Mouse (Mus musculus) liver, embryonic 12.5 days (tissue): Measurements from ENCODE around the gene Il23r. TPM values are rescaled to one million over a fixed set of nuclear protein-coding genes. Genes with fewer than 3 reads are reported as not detected.
A peak's percentile ranks its signal among the peaks of the same experiment; 100 is the strongest.
"Not testable (repeated sequence)": the region's sequence is repeated elsewhere in the genome, so short reads cannot be mapped to it uniquely, and the experiment has no call there.

Experiments
- ATAC-seq: fragments of 200-750 bp; cut with Nextera tagmentation; 2 replicates; pipeline ENCODE4 v1.8.0; 2017; ENCODE audit warnings: moderate number of reproducible peaks, mild to moderate bottlenecking, moderate library complexity
- H3K27ac ChIP-seq: fragments of 300-500 bp; sonication (generic); 2 replicates; pipeline ENCODE4 v1.5.1; 2016; ENCODE audit warnings: mild to moderate bottlenecking
- H3K27me3 ChIP-seq: fragments of 300-500 bp; sonication (generic); replicated peaks from 2 replicates; pipeline ENCODE4 v1.6.1; 2016; ENCODE audit warnings: mild to moderate bottlenecking, moderate library complexity
- H3K36me3 ChIP-seq: fragments of 300-500 bp; sonication (generic); 2 replicates; pipeline ENCODE4 v1.6.1; 2016; ENCODE audit warnings: mild to moderate bottlenecking, moderate library complexity
- H3K4me1 ChIP-seq: fragments of 300-500 bp; sonication (generic); 2 replicates; pipeline ENCODE4 v1.6.1; 2016
- H3K4me2 ChIP-seq: fragments of 300-500 bp; sonication (generic); 2 replicates; pipeline ENCODE4 v1.6.1; 2016; ENCODE audit warnings: mild to moderate bottlenecking, moderate library complexity
- H3K4me3 ChIP-seq: fragments of 300-500 bp; sonication (generic); 2 replicates; pipeline ENCODE4 v1.5.1; 2016; ENCODE audit warnings: mild to moderate bottlenecking, moderate library complexity
- H3K9ac ChIP-seq: fragments of 300-500 bp; sonication (generic); 2 replicates; pipeline ENCODE4 v1.6.1; 2016; ENCODE audit warnings: mild to moderate bottlenecking, moderate library complexity
- H3K9me3 ChIP-seq: fragments of 300-500 bp; sonication (generic); replicated peaks from 2 replicates; pipeline ENCODE4 v1.6.1; 2016; ENCODE audit warnings: mild to moderate bottlenecking, moderate library complexity
- WGBS: fragments of 180-500 bp; shearing (Covaris S2); methylation state at CpG from one replicate; pipeline ENCODE4 v1.1.7; 2016; ENCODE audit not compliant: insufficient replicate concordance; 5-methylcytosine and 5-hydroxymethylcytosine counted together
- polyA plus RNA-seq: library from polyadenylated mRNA; unstranded; fragments of >200 nt; fragmentation: Nextera tagmentation; extraction: Ambion mirVana; gene quantifications from 2 replicates; pipeline ENCODE4 v1.2.1, GENCODE M21; 2016

Gene Il23r
- polyA plus RNA-seq: not detected in 2 replicates

- no peak within 1 kb of the TSS for H3K4me3 ChIP-seq
- no peak for ATAC-seq
- no peaks in the 10 kb centered on the region for H3K9me3 ChIP-seq
- no peak within 1 kb of the TSS for H3K4me2 ChIP-seq
- no peak within 1 kb of the TSS for H3K9ac ChIP-seq
- no peaks in the 10 kb centered on the region for H3K36me3 ChIP-seq
- H3K4me1 ChIP-seq: no peaks in the 10 kb centered on the region
- H3K27ac ChIP-seq: no peak within 1 kb of the TSS
- H3K27me3 ChIP-seq: no peaks in the 10 kb centered on the region
- WGBS: 50% methylated on average over 2 of the region's 2 CpGs
These were observed at the start of gene Il23r for GRCm38 (mm10) chr6:67491755-67492154. Gene Il23r, minus strand, starts transcription at chr6:67491855.

- ATAC-seq: no peak
- peak within 1 kb of the TSS; percentile 36 for H3K4me3 ChIP-seq
- H3K4me2 ChIP-seq: peak within 1 kb of the TSS; percentile 59
- 14% methylated on average over 8 of the region's 8 CpGs for WGBS
- no peaks in the 10 kb centered on the region for H3K9me3 ChIP-seq
- 0 out of 2 replicates have a peak, but pooled peaks cover 5% of the 10 kb centered on the region for H3K4me1 ChIP-seq
- H3K36me3 ChIP-seq: no peaks in the 10 kb centered on the region
- H3K27me3 ChIP-seq: peaks cover 60% of the 10 kb centered on the region
- no peak within 1 kb of the TSS for H3K9ac ChIP-seq
- no peak within 1 kb of the TSS for H3K27ac ChIP-seq
These were observed 44.1 kb upstream of the Il23r start, which contains the start of gene Tacstd2 for GRCm38 (mm10) chr6:67535777-67536054. Gene Tacstd2, minus strand, starts transcription at chr6:67535796.

GRCm38 (mm10) chr6:67535005-67535776 is 43.5 kb upstream of the Il23r start:
- no peak overlapping the region for H3K27ac ChIP-seq
- peak overlapping the region; percentile 36 for H3K4me3 ChIP-seq
- H3K9me3 ChIP-seq: no peaks in the 10 kb centered on the region
- H3K4me1 ChIP-seq: 0 out of 2 replicates have a peak, but pooled peaks cover 5% of the 10 kb centered on the region
- H3K27me3 ChIP-seq: peaks cover 60% of the 10 kb centered on the region
- peak overlapping the region; percentile 59 for H3K4me2 ChIP-seq
- no peaks in the 10 kb centered on the region for H3K36me3 ChIP-seq
- no peak overlapping the region for H3K9ac ChIP-seq
- WGBS: 2% methylated on average over 62 of the region's 62 CpGs
- peak; percentile 51; the same call in 1 of the 2 replicates for ATAC-seq

GRCm38 (mm10) chr6:67534191-67535004 is 42.7 kb upstream of the Il23r start:
- H3K27me3 ChIP-seq: peaks cover 60% of the 10 kb centered on the region
- no peaks in the 10 kb centered on the region for H3K9me3 ChIP-seq
- H3K9ac ChIP-seq: no peak overlapping the region
- no peak for ATAC-seq
- peak overlapping the region; percentile 59 for H3K4me2 ChIP-seq
- H3K36me3 ChIP-seq: no peaks in the 10 kb centered on the region
- H3K27ac ChIP-seq: no peak overlapping the region
- 8% methylated on average over 31 of the region's 31 CpGs for WGBS
- 0 out of 2 replicates have a peak, but pooled peaks cover 5% of the 10 kb centered on the region for H3K4me1 ChIP-seq
- H3K4me3 ChIP-seq: peak overlapping the region; percentile 36

- Histone ChIP-seq H3K9me3 (no peaks in the 10 kb centered on the region), H3K4me2 (peak overlapping the region; percentile 48), H3K27me3 (peaks cover 60% of the 10 kb centered on the region), H3K4me3 (peak overlapping the region; percentile 18; the same call in 1 of the 2 replicates), H3K9ac (no peak overlapping the region), H3K4me1 (0 out of 2 replicates have a peak, but pooled peaks cover 5% of the 10 kb centered on the region), H3K27ac (no peak overlapping the region), H3K36me3 (no peaks in the 10 kb centered on the region)
- WGBS: 5% methylated on average over 29 of the region's 29 CpGs
- ATAC-seq: peak; percentile 54
These were observed 41.2 kb upstream of the Il23r start for GRCm38 (mm10) chr6:67532665-67533440.

GRCm38 (mm10) chr6:67531822-67532162 is 40.1 kb upstream of the Il23r start:
- no peaks in the 10 kb centered on the region for H3K9me3 ChIP-seq
- H3K4me1 ChIP-seq: 0 out of 2 replicates have a peak, but pooled peaks cover 5% of the 10 kb centered on the region
- no peaks in the 10 kb centered on the region for H3K36me3 ChIP-seq
- H3K27ac ChIP-seq: no peak overlapping the region
- H3K27me3 ChIP-seq: peaks cover 56% of the 10 kb centered on the region
- no peak for ATAC-seq
- 35% methylated on average over 7 of the region's 7 CpGs for WGBS
- H3K4me2 ChIP-seq: no peak overlapping the region
- H3K4me3 ChIP-seq: no peak overlapping the region
- no peak overlapping the region for H3K9ac ChIP-seq

- peaks cover 51% of the 10 kb centered on the region for H3K27me3 ChIP-seq
- H3K4me3 ChIP-seq: no peak overlapping the region
- no peak overlapping the region for H3K4me2 ChIP-seq
- H3K9ac ChIP-seq: no peak overlapping the region
- no peaks in the 10 kb centered on the region for H3K36me3 ChIP-seq
- no peak for ATAC-seq
- H3K4me1 ChIP-seq: 0 out of 2 replicates have a peak, but pooled peaks cover 5% of the 10 kb centered on the region
- H3K9me3 ChIP-seq: no peaks in the 10 kb centered on the region
- 32% methylated on average over 9 of the region's 9 CpGs for WGBS
- H3K27ac ChIP-seq: no peak overlapping the region
These were observed 39.6 kb upstream of the Il23r start for GRCm38 (mm10) chr6:67530992-67531821.

- WGBS: 59% methylated on average over 5 of the region's 5 CpGs
- no peak overlapping the region for H3K4me2 ChIP-seq
- H3K27me3 ChIP-seq: peaks cover 2% of the 10 kb centered on the region
- no peaks in the 10 kb centered on the region for H3K36me3 ChIP-seq
- ATAC-seq: no peak
- no peak overlapping the region for H3K9ac ChIP-seq
- no peaks in the 10 kb centered on the region for H3K4me1 ChIP-seq
- H3K27ac ChIP-seq: no peak overlapping the region
- H3K4me3 ChIP-seq: no peak overlapping the region
- no peaks in the 10 kb centered on the region for H3K9me3 ChIP-seq
These were observed 34.7 kb upstream of the Il23r start for GRCm38 (mm10) chr6:67526356-67526755.

GRCm38 (mm10) chr6:67510752-67511151 is 19.1 kb upstream of the Il23r start:
- no peak overlapping the region for H3K4me2 ChIP-seq
- no peak for ATAC-seq
- H3K27ac ChIP-seq: no peak overlapping the region
- H3K9me3 ChIP-seq: no peaks in the 10 kb centered on the region
- no peaks in the 10 kb centered on the region for H3K36me3 ChIP-seq
- no peaks in the 10 kb centered on the region for H3K27me3 ChIP-seq
- H3K9ac ChIP-seq: no peak overlapping the region
- no peaks in the 10 kb centered on the region for H3K4me1 ChIP-seq
- no peak overlapping the region for H3K4me3 ChIP-seq

GRCm38 (mm10) chr6:67501938-67502337 is 10.3 kb upstream of the Il23r start:
- H3K9me3 ChIP-seq, H3K27me3 ChIP-seq, H3K4me2 ChIP-seq, H3K27ac ChIP-seq, H3K4me1 ChIP-seq, ATAC-seq, H3K36me3 ChIP-seq, H3K4me3 ChIP-seq, H3K9ac ChIP-seq: not testable (repeated sequence)
- 81% methylated on average over 2 of the region's 6 CpGs for WGBS

- Histone ChIP-seq H3K4me1 (no peaks in the 10 kb centered on the region), H3K36me3 (no peaks in the 10 kb centered on the region), H3K9me3 (no peaks in the 10 kb centered on the region), H3K4me3 (no peak overlapping the region), H3K9ac (no peak overlapping the region), H3K4me2 (no peak overlapping the region), H3K27me3 (no peaks in the 10 kb centered on the region), H3K27ac (no peak overlapping the region)
- ATAC-seq: no peak
- 59% methylated on average over 2 of the region's 2 CpGs for WGBS
These were observed 10.6 kb downstream of the Il23r start for GRCm38 (mm10) chr6:67481012-67481411.
